Mouse (Mus musculus) CH12.LX (cell line): Measurements from ENCODE around the gene Pate2. TPM values are rescaled to one million over a fixed set of nuclear protein-coding genes. Genes with fewer than 3 reads are reported as not detected.

Source experiments
- DNase-seq: peaks from one replicate; pipeline ENCODE4 v3.0.0-alpha.2; 2013; ENCODE audit errors: extremely low read depth
- H3K27ac ChIP-seq: 2 replicates; pipeline ENCODE4 v1.5.1; 2012; ENCODE audit warnings: low read depth, mild to moderate bottlenecking, control low read depth, moderate library complexity; ENCODE audit not compliant: insufficient read depth
- H3K27me3 ChIP-seq: replicated peaks from 2 replicates; pipeline ENCODE3; 2012; ENCODE audit warnings: inconsistent platforms
- H3K36me3 ChIP-seq, 2 experiments: replicated peaks in 1 of 2; 2 replicates each; pipeline versions ENCODE3 to v1.6.1; 2012; ENCODE audit warnings: inconsistent platforms in 1 of 2, low read length in 1 of 2, mild to moderate bottlenecking in 1 of 2, mixed read lengths in 1 of 2, moderate library complexity in 1 of 2; ENCODE audit not compliant: control insufficient read depth in 1 of 2, insufficient read depth in 1 of 2
- H3K4me1 ChIP-seq, 2 experiments: 2 replicates each; pipeline ENCODE4 v1.6.1; 2012; ENCODE audit warnings: inconsistent platforms in 1 of 2, moderate library complexity in 1 of 2; ENCODE audit not compliant: insufficient read depth in 2 of 2, control insufficient read depth in 1 of 2
- H3K4me2 ChIP-seq: 2 replicates; pipeline ENCODE4 v1.6.1; 2012; ENCODE audit warnings: low read depth, mild to moderate bottlenecking, control low read depth; ENCODE audit not compliant: poor library complexity, insufficient read depth, severe bottlenecking
- H3K4me3 ChIP-seq, 3 experiments: fragments of 150-350 bp in 1 of 3; sonication (generic) in 1 of 3; replicated peaks in 1 of 3; 2 replicates each; pipeline versions ENCODE3 to v1.5.1; 2011 to 2012; ENCODE audit warnings: low read depth in 2 of 3, low read length in 2 of 3, mild to moderate bottlenecking in 2 of 3, moderate library complexity in 2 of 3, control low read depth in 1 of 3, improper control_type of control experiment in 1 of 3, inconsistent platforms in 1 of 3, mixed read lengths in 1 of 3; ENCODE audit not compliant: poor library complexity in 1 of 3
- H3K79me2 ChIP-seq: replicated peaks from 2 replicates; pipeline ENCODE4 v1.6.1; 2012; ENCODE audit warnings: mild to moderate bottlenecking, moderate library complexity; ENCODE audit not compliant: control insufficient read depth, poor library complexity, insufficient read depth, severe bottlenecking; ENCODE audit errors: extremely low read depth
- H3K9ac ChIP-seq: 2 replicates; pipeline ENCODE4 v1.6.1; 2012; ENCODE audit warnings: low read depth, mild to moderate bottlenecking, control low read depth, moderate library complexity; ENCODE audit not compliant: insufficient read depth
- H3K9me3 ChIP-seq: replicated peaks from 2 replicates; pipeline ENCODE3; 2012; ENCODE audit warnings: low read length, inconsistent platforms, mixed read lengths
- CHD2 ChIP-seq: IDR thresholded peaks from 2 replicates; pipeline ENCODE4 v1.6.1; 2011; ENCODE audit warnings: low read length, improper control_type of control experiment
- E2F4 ChIP-seq: IDR thresholded peaks from 2 replicates; pipeline ENCODE4 v1.6.1; 2011; ENCODE audit warnings: low read depth, low read length, improper control_type of control experiment; ENCODE audit not compliant: insufficient replicate concordance
- ELF1 ChIP-seq: IDR thresholded peaks from 2 replicates; pipeline ENCODE4 v1.6.1; 2014; ENCODE audit warnings: low read depth, mild to moderate bottlenecking, inconsistent platforms, low read length, improper control_type of control experiment
- EP300 ChIP-seq: IDR thresholded peaks from 2 replicates; pipeline ENCODE4 v1.6.1; 2011; ENCODE audit warnings: low read length, improper control_type of control experiment
- IRF4 ChIP-seq: IDR thresholded peaks from 2 replicates; pipeline ENCODE4 v1.6.1; 2014; ENCODE audit warnings: low read depth, mild to moderate bottlenecking, inconsistent platforms, low read length, improper control_type of control experiment
- JUN ChIP-seq: IDR thresholded peaks from 2 replicates; pipeline ENCODE4 v1.6.1; 2011; ENCODE audit warnings: low read depth, mild to moderate bottlenecking, low read length, improper control_type of control experiment, moderate library complexity; ENCODE audit not compliant: insufficient read depth
- MAFK ChIP-seq: IDR thresholded peaks from 2 replicates; pipeline ENCODE4 v1.6.1; 2011; ENCODE audit warnings: low read length, improper control_type of control experiment; ENCODE audit not compliant: insufficient replicate concordance
- MEF2A ChIP-seq: IDR thresholded peaks from 2 replicates; pipeline ENCODE4 v1.6.1; 2014; ENCODE audit warnings: low read depth, mild to moderate bottlenecking, inconsistent platforms, low read length, improper control_type of control experiment, borderline replicate concordance
- MXI1 ChIP-seq: IDR thresholded peaks from 2 replicates; pipeline ENCODE4 v1.6.1; 2011; ENCODE audit warnings: mild to moderate bottlenecking, low read depth, low read length, improper control_type of control experiment
- MYC ChIP-seq: IDR thresholded peaks from 2 replicates; pipeline ENCODE4 v1.6.1; 2011; ENCODE audit warnings: low read depth, mild to moderate bottlenecking, improper control_type of control experiment, low read length
- NRF1 ChIP-seq: IDR thresholded peaks from 2 replicates; pipeline ENCODE4 v1.6.1; 2014; ENCODE audit warnings: low read depth, mild to moderate bottlenecking, inconsistent platforms, low read length, improper control_type of control experiment, moderate library complexity
- PAX5 ChIP-seq: IDR thresholded peaks from 2 replicates; pipeline ENCODE4 v1.6.1; 2012; ENCODE audit warnings: low read length, inconsistent platforms, mixed read lengths
- RAD21 ChIP-seq: IDR thresholded peaks from 2 replicates; pipeline ENCODE4 v1.6.1; 2011; ENCODE audit warnings: low read depth, mild to moderate bottlenecking, low read length, improper control_type of control experiment, moderate library complexity
- RCOR1 ChIP-seq: conservative IDR thresholded peaks from 2 replicates; pipeline ENCODE4 v1.6.1; 2012; ENCODE audit warnings: low read depth, mild to moderate bottlenecking, inconsistent platforms, low read length, improper control_type of control experiment
- SIN3A ChIP-seq: IDR thresholded peaks from 2 replicates; pipeline ENCODE4 v1.6.1; 2012; ENCODE audit warnings: low read length, improper control_type of control experiment, inconsistent platforms
- SMC3 ChIP-seq: IDR thresholded peaks from 2 replicates; pipeline ENCODE4 v1.6.1; 2011; ENCODE audit warnings: low read depth, low read length, improper control_type of control experiment
- UBTF ChIP-seq: IDR thresholded peaks from 2 replicates; pipeline ENCODE4 v1.6.1; 2012; ENCODE audit warnings: low read depth, mild to moderate bottlenecking, inconsistent platforms, low read length, improper control_type of control experiment, moderate library complexity
- ZC3H11A ChIP-seq: IDR thresholded peaks from 2 replicates; pipeline ENCODE4 v1.6.1; 2012; ENCODE audit warnings: low read depth, mild to moderate bottlenecking, inconsistent platforms, low read length, improper control_type of control experiment
- ZMIZ1 ChIP-seq: IDR thresholded peaks from 2 replicates; pipeline ENCODE4 v1.6.1; 2012; ENCODE audit warnings: low read depth, mild to moderate bottlenecking, inconsistent platforms, low read length, improper control_type of control experiment
- dilution Hi-C: fragments of 300-500 bp; cut with MboI; formaldehyde crosslinking; loops from 2 replicates; pipeline ENCODE4 v1.14.3; 2020; ENCODE audit warnings: low sequenced_read_pairs; ENCODE audit not compliant: extremely low pct_unique_long_range_greater_than_20kb, extremely low pct_ligation_motif_present
- in situ Hi-C: fragments of 300-500 bp; cut with MboI; formaldehyde crosslinking; loops from 3 replicates; pipeline ENCODE4 v1.14.3; 2019; ENCODE audit warnings: low sequenced_read_pairs, low pct_ligation_motif_present, low pct_unique_long_range_greater_than_20kb, mixed read lengths
- polyA plus RNA-seq: library from polyadenylated mRNA; unstranded; fragments of >175 nt; gene quantifications from 2 replicates; pipeline ENCODE4 v1.2.1, GENCODE M21; 2012; ENCODE audit warnings: low read depth; ENCODE audit not compliant: insufficient read length
- total RNA-seq, 2 experiments: library from RNA; depleted of rRNA; stranded (reverse); fragments of 300-350 nt in 1 of 2; fragments of >200 nt in 1 of 2; gene quantifications; 2 replicates each; pipeline ENCODE4 v1.2.3; 2012 to 2014

The Pate2 gene
- total and polyA plus RNA-seq, 3 experiments: 0.24 to 1.0 (median 0.41) TPM

GRCm38 (mm10) chr9:35569571-35570534 is at the start of gene Pate2, which contains the start of gene Hyls1 (continued):
- peak; percentile 61; the same call in 1 of the 2 replicates for TF ChIP-seq ZMIZ1

GRCm38 (mm10) chr9:35520631-35521348 is 49.3 kb upstream of the Pate2 start:
- dilution Hi-C loops (no loop called here), in situ Hi-C loops (no loop called here)
- Histone ChIP-seq H3K79me2 (no peaks in the 10 kb centered on the region), H3K27me3 (no peaks in the 10 kb centered on the region), H3K27ac (no peak overlapping the region), H3K4me1 (peaks cover 0 to 3% of the 10 kb centered on the region in 2 experiments; a peak in 1 of 4 replicates), H3K4me2 (no peak overlapping the region), H3K9me3 (no peaks in the 10 kb centered on the region), H3K4me3 (no peak overlapping the region), H3K9ac (no peak overlapping the region), H3K36me3 (no peaks in the 10 kb centered on the region)
- TF ChIP-seq MAFK (peak; percentile 9; the same call in 1 of the 2 replicates), MYC (no peak)
- no peak for DNase-seq

- Histone ChIP-seq H3K79me2 (no peaks in the 10 kb centered on the region), H3K36me3 (no peaks in the 10 kb centered on the region), H3K9ac (no peak overlapping the region), H3K4me2 (no peak overlapping the region), H3K9me3 (no peaks in the 10 kb centered on the region), H3K27ac (no peak overlapping the region), H3K4me1 (peaks cover 0 to 3% of the 10 kb centered on the region in 2 experiments; a peak in 1 of 4 replicates), H3K27me3 (no peaks in the 10 kb centered on the region), H3K4me3 (no peak overlapping the region)
- in situ Hi-C loops (no loop called here), dilution Hi-C loops (no loop called here)
- no peak for DNase-seq
- no peak for TF ChIP-seq MAFK
Observed at GRCm38 (mm10) chr9:35522241-35522640, 47.8 kb upstream of the Pate2 start.

- Histone ChIP-seq H3K4me3 (no peak overlapping the region), H3K36me3 (no peaks in the 10 kb centered on the region), H3K4me1 (peaks cover 0 to 3% of the 10 kb centered on the region in 2 experiments; a peak in 1 of 4 replicates), H3K4me2 (no peak overlapping the region), H3K27ac (no peak overlapping the region), H3K79me2 (no peaks in the 10 kb centered on the region), H3K9ac (no peak overlapping the region), H3K9me3 (no peaks in the 10 kb centered on the region), H3K27me3 (no peaks in the 10 kb centered on the region)
- dilution Hi-C loops: no loop called here
- in situ Hi-C loops: no loop called here
- no peak for DNase-seq
- TF ChIP-seq RAD21: no peak
- no peak for TF ChIP-seq NRF1
- TF ChIP-seq EP300: no peak
- TF ChIP-seq MXI1: no peak
- no peak for TF ChIP-seq SMC3
- TF ChIP-seq JUN: no peak
- TF ChIP-seq CHD2: no peak
- TF ChIP-seq ZMIZ1: no peak
- TF ChIP-seq ELF1: no peak
- TF ChIP-seq IRF4: no peak
- no peak for TF ChIP-seq E2F4
- TF ChIP-seq UBTF: no peak
- TF ChIP-seq MEF2A: no peak
- no peak for TF ChIP-seq ZC3H11A
- TF ChIP-seq RCOR1: no peak
- no peak for TF ChIP-seq SIN3A
- no peak for TF ChIP-seq PAX5
Observed at GRCm38 (mm10) chr9:35522821-35523515, 47.1 kb upstream of the Pate2 start.
